Mouse (Mus musculus): Measurements from ENCODE around the gene Rpn1. TPM values are rescaled to one million over a fixed set of nuclear protein-coding genes. Genes with fewer than 3 reads are reported as not detected.
A peak's percentile ranks its signal among the peaks of the same experiment; 100 is the strongest.
"Not testable (repeated sequence)": the region's sequence is repeated elsewhere in the genome, so short reads cannot be mapped to it uniquely, and the experiment has no call there.

Gene Rpn1
- polyA plus RNA-seq, 1 experiment from 2014 or later: 112 TPM

GRCm38 (mm10) chr6:88120813-88121212, 36.5 kb downstream of the Rpn1 start:
- no peak for DNase-seq
- no peak overlapping the region for H3K4me2 ChIP-seq (ENCODE audit: low read depth, low read length)
- peaks cover 29% of the 10 kb centered on the region for H3K4me1 ChIP-seq (ENCODE audit: insufficient read depth)
- no peaks in the 10 kb centered on the region for H3K36me3 ChIP-seq (replicated peaks; ENCODE audit: insufficient read depth, low read length)
- 0 out of 2 replicates have a peak, but pooled peaks cover 3% of the 10 kb centered on the region for H3K9me3 ChIP-seq (ENCODE audit: low read length)
- H3K9ac ChIP-seq (replicated peaks): no peak overlapping the region
- no peak for ATAC-seq
- H3K27me3 ChIP-seq (ENCODE audit: insufficient read depth, low read length): no peaks in the 10 kb centered on the region
- H3K27ac ChIP-seq (ENCODE audit: low read depth): no peak overlapping the region
- TF ChIP-seq EP300 (IDR thresholded peaks at IDR 0.05; ENCODE audit: low read depth) (no peak), CTCF (IDR thresholded peaks at IDR 0.05; ENCODE audit: low read depth) (no peak)
- 71% methylated on average over 7 of the region's 7 CpGs for WGBS (ENCODE audit: insufficient replicate concordance)
- H3K4me3 ChIP-seq (ENCODE audit: low read depth, low read length): no peak overlapping the region

GRCm38 (mm10) chr6:88121781-88122180, 37.5 kb downstream of the Rpn1 start:
- H3K9me3 ChIP-seq (ENCODE audit: low read length): 0 out of 2 replicates have a peak, but pooled peaks cover 3% of the 10 kb centered on the region
- no peak overlapping the region for H3K9ac ChIP-seq (replicated peaks)
- no peaks in the 10 kb centered on the region for H3K36me3 ChIP-seq (replicated peaks; ENCODE audit: insufficient read depth, low read length)
- no peaks in the 10 kb centered on the region for H3K27me3 ChIP-seq (ENCODE audit: insufficient read depth, low read length)
- H3K4me2 ChIP-seq (ENCODE audit: low read depth, low read length): no peak overlapping the region
- ATAC-seq (no peak), DNase-seq (no peak)
- no peak overlapping the region for H3K27ac ChIP-seq (ENCODE audit: low read depth)
- TF ChIP-seq CTCF (IDR thresholded peaks at IDR 0.05; ENCODE audit: low read depth) (no peak), EP300 (IDR thresholded peaks at IDR 0.05; ENCODE audit: low read depth) (no peak)
- no peak overlapping the region for H3K4me3 ChIP-seq (ENCODE audit: low read depth, low read length)
- 65% methylated on average over 2 of the region's 2 CpGs for WGBS (ENCODE audit: insufficient replicate concordance)
- peaks cover 21% of the 10 kb centered on the region for H3K4me1 ChIP-seq (ENCODE audit: insufficient read depth)

GRCm38 (mm10) chr6:88123150-88123857, 39.0 kb downstream of the Rpn1 start:
- Histone ChIP-seq H3K27me3 (ENCODE audit: insufficient read depth, low read length) (0 out of 2 replicates have a peak, but pooled peaks cover 5% of the 10 kb centered on the region), H3K9me3 (ENCODE audit: low read length) (0 out of 2 replicates have a peak, but pooled peaks cover 3% of the 10 kb centered on the region), H3K9ac (replicated peaks) (no peak overlapping the region), H3K36me3 (replicated peaks; ENCODE audit: insufficient read depth, low read length) (no peaks in the 10 kb centered on the region), H3K4me1 (ENCODE audit: insufficient read depth) (peaks cover 15% of the 10 kb centered on the region), H3K4me3 (ENCODE audit: low read depth, low read length) (no peak overlapping the region), H3K4me2 (ENCODE audit: low read depth, low read length) (peak overlapping the region; percentile 54), H3K27ac (ENCODE audit: low read depth) (no peak overlapping the region)
- DNase-seq: peak; percentile 65
- TF ChIP-seq CTCF (IDR thresholded peaks at IDR 0.05; ENCODE audit: low read depth) (peak; percentile 73), EP300 (IDR thresholded peaks at IDR 0.05; ENCODE audit: low read depth) (no peak)
- ATAC-seq: peak; percentile 72
- WGBS (ENCODE audit: insufficient replicate concordance): 41% methylated on average over 11 of the region's 11 CpGs

- H3K9ac ChIP-seq (replicated peaks): no peak overlapping the region
- 0 out of 2 replicates have a peak, but pooled peaks cover 3% of the 10 kb centered on the region for H3K9me3 ChIP-seq (ENCODE audit: low read length)
- peaks cover 15% of the 10 kb centered on the region for H3K4me1 ChIP-seq (ENCODE audit: insufficient read depth)
- peak overlapping the region; percentile 54 for H3K4me2 ChIP-seq (ENCODE audit: low read depth, low read length)
- H3K27me3 ChIP-seq (ENCODE audit: insufficient read depth, low read length): 0 out of 2 replicates have a peak, but pooled peaks cover 5% of the 10 kb centered on the region
- H3K36me3 ChIP-seq (replicated peaks; ENCODE audit: insufficient read depth, low read length): no peaks in the 10 kb centered on the region
- DNase-seq (peak; percentile 58), ATAC-seq (peak; percentile 75)
- WGBS (ENCODE audit: insufficient replicate concordance): 7% methylated on average over 9 of the region's 9 CpGs
- TF ChIP-seq EP300 (IDR thresholded peaks at IDR 0.05; ENCODE audit: low read depth) (no peak), CTCF (IDR thresholded peaks at IDR 0.05; ENCODE audit: low read depth) (peak; percentile 71)
- H3K4me3 ChIP-seq (ENCODE audit: low read depth, low read length): no peak overlapping the region
- no peak overlapping the region for H3K27ac ChIP-seq (ENCODE audit: low read depth)
Observed at GRCm38 (mm10) chr6:88123858-88124261, 39.6 kb downstream of the Rpn1 start.

- Histone ChIP-seq H3K9ac (replicated peaks) (no peak overlapping the region), H3K27ac (ENCODE audit: low read depth) (no peak overlapping the region), H3K4me3 (ENCODE audit: low read depth, low read length) (no peak overlapping the region), H3K4me2 (ENCODE audit: low read depth, low read length) (no peak overlapping the region), H3K4me1 (ENCODE audit: insufficient read depth) (peaks cover 15% of the 10 kb centered on the region), H3K9me3 (ENCODE audit: low read length) (no peaks in the 10 kb centered on the region), H3K36me3 (replicated peaks; ENCODE audit: insufficient read depth, low read length) (no peaks in the 10 kb centered on the region), H3K27me3 (ENCODE audit: insufficient read depth, low read length) (0 out of 2 replicates have a peak, but pooled peaks cover 5% of the 10 kb centered on the region)
- no peak for ATAC-seq
- WGBS (ENCODE audit: insufficient replicate concordance): 74% methylated on average over 4 of the region's 4 CpGs
- DNase-seq: no peak
- TF ChIP-seq CTCF (IDR thresholded peaks at IDR 0.05; ENCODE audit: low read depth): no peak
- TF ChIP-seq EP300 (IDR thresholded peaks at IDR 0.05; ENCODE audit: low read depth): no peak
Observed at GRCm38 (mm10) chr6:88124551-88124950, 40.3 kb downstream of the Rpn1 start.

GRCm38 (mm10) chr6:88125815-88126214, 41.5 kb downstream of the Rpn1 start:
- not testable (repeated sequence) for DNase-seq; H3K4me3 ChIP-seq (ENCODE audit: low read depth, low read length); H3K27me3 ChIP-seq (ENCODE audit: insufficient read depth, low read length); H3K9me3 ChIP-seq (ENCODE audit: low read length); H3K36me3 ChIP-seq (replicated peaks; ENCODE audit: insufficient read depth, low read length); ATAC-seq; H3K27ac ChIP-seq (ENCODE audit: low read depth); H3K4me2 ChIP-seq (ENCODE audit: low read depth, low read length); H3K9ac ChIP-seq (replicated peaks)
- peaks cover 15% of the 10 kb centered on the region for H3K4me1 ChIP-seq (ENCODE audit: insufficient read depth)
- whole genome bisulfite sequencing (ENCODE audit: insufficient replicate concordance): 82% methylated on average over 10 of the region's 10 CpGs
